Mouse (Mus musculus): Measurements from ENCODE around the gene Cavin2. TPM values are rescaled to one million over a fixed set of nuclear protein-coding genes. Genes with fewer than 3 reads are reported as not detected.

Gene Cavin2
- 288 TPM for polyA plus RNA-seq (2014; fragmentation: Illumina TruSeq; extraction: RNeasy Lipid Tissue Mini Kit (QIAGEN cat#74804); ENCODE audit: insufficient read depth, low read depth, low replicate concordance)

DNA sequence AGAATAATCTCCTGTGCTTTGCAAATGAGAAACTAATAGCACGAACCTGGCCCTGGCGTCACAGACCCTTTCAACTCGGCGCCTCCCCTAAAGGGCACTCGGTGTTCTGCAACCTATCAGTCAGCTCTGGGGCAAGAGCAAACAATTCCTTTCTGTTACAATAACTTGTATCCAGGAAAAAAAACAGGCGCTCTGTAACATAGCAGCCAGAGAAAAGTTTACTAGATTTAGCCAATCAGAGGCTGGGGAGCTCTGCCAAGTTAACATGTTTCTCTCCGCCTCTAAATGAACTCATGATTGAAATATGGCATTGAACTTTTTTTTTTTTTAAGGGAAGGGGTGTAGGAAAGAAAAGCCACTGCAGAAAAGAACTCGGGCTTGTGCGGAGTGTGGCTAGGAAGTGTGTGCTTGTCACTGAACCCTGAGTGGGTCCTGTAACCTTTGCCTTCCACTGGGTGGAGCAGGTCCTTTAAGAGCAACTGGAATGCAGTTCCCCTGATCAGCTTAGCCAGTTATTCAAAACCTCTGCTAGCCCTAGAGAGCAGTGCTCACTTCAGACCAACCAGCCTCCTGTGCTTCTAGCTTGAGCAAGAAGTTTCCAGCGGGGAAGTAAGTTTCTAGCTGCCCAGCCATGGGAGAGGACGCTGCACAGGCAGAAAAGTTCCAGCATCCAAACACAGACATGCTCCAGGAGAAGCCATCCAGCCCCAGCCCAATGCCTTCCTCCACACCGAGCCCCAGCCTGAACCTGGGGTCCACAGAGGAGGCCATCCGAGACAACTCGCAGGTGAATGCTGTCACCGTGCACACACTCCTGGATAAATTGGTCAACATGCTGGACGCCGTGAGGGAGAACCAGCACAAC, at the start of gene Cavin2:
TSS of gene Cavin2 (plus strand) at position 372 of the 865 bp plus-strand sequence.

Other genes with a start within 250 kb of the Cavin2 start
- 14.8 TPM for gene Nabp1, start 189.3 kb downstream of the Cavin2 start, polyA plus RNA-seq (2014; fragmentation: Illumina TruSeq; extraction: RNeasy Lipid Tissue Mini Kit (QIAGEN cat#74804); ENCODE audit: insufficient read depth, low read depth, low replicate concordance)